7 mouse cellular contexts compared by ENCODE assay signal in genomic region chr12:111161943-111162311, GRCm38 (mm10). TPM values are rescaled to one million over a fixed set of nuclear protein-coding genes. Genes with fewer than 3 reads are reported as not detected.
DNase-seq lines count a peak whose midpoint lies in the region; ATAC-seq lines count a peak whose summit lies in the region.

No protein-coding gene starts in this region.

- H3K4me1 ChIP-seq in neural tube, embryonic 11.5 days (ENCODE audit: control insufficient read depth, insufficient read depth, low read length): peaks cover 13% of the 10 kb centered on the region
- H3K4me1 ChIP-seq in hindbrain, embryonic 13.5 days (replicated peaks): peaks cover 49% of the 10 kb centered on the region
- H3K4me1 ChIP-seq in limb, embryonic 15.5 days: peaks cover 34% of the 10 kb centered on the region

- 31% methylated on average over 7 of the region's 7 CpGs for WGBS in neural tube, embryonic 11.5 days
- 38% methylated on average over 7 of the region's 7 CpGs for WGBS in hindbrain, embryonic 13.5 days
- 38% methylated on average over 7 of the region's 7 CpGs for WGBS in limb, embryonic 15.5 days

- H3K36me3 ChIP-seq in neural tube, embryonic 11.5 days (ENCODE audit: control insufficient read depth, insufficient read depth, low read length): no peaks in the 10 kb centered on the region
- H3K36me3 ChIP-seq in hindbrain, embryonic 13.5 days: no peaks in the 10 kb centered on the region
- H3K36me3 ChIP-seq in limb, embryonic 15.5 days: no peaks in the 10 kb centered on the region

- no peak for DNase-seq in neural tube, embryonic 11.5 days (ENCODE audit: low spot score)
- DNase-seq in neural tube, embryonic 10.5 days (ENCODE audit: extremely low spot score, low spot score): no peak
- no peak for DNase-seq in right cerebral cortex, adult 2 months (ENCODE audit: low spot score in 2 of 2)
- no peak for DNase-seq in cerebellum, adult 18-20 months

- no peaks in the 10 kb centered on the region for H3K27me3 ChIP-seq in neural tube, embryonic 11.5 days (ENCODE audit: control insufficient read depth, insufficient read depth, low read length)
- no peaks in the 10 kb centered on the region for H3K27me3 ChIP-seq in hindbrain, embryonic 13.5 days
- no peaks in the 10 kb centered on the region for H3K27me3 ChIP-seq in limb, embryonic 15.5 days

- no peaks in the 10 kb centered on the region for H3K9me3 ChIP-seq in neural tube, embryonic 11.5 days (ENCODE audit: control insufficient read depth, low read length)
- no peaks in the 10 kb centered on the region for H3K9me3 ChIP-seq in hindbrain, embryonic 13.5 days
- no peaks in the 10 kb centered on the region for H3K9me3 ChIP-seq in limb, embryonic 15.5 days

- H3K9ac ChIP-seq in neural tube, embryonic 11.5 days (ENCODE audit: low read length): no peak overlapping the region
- H3K9ac ChIP-seq in hindbrain, embryonic 13.5 days: peak overlapping the region; percentile 64
- 0 out of 2 replicates have a peak overlapping the region, but pooled peaks have one; percentile 28 for H3K9ac ChIP-seq in limb, embryonic 15.5 days

- H3K4me2 ChIP-seq in neural tube, embryonic 11.5 days (ENCODE audit: low read depth): peak overlapping the region; percentile 34; the same call in 1 of the 2 replicates
- peak overlapping the region; percentile 52 for H3K4me2 ChIP-seq in hindbrain, embryonic 13.5 days
- peak overlapping the region; percentile 45 for H3K4me2 ChIP-seq in limb, embryonic 15.5 days

- H3K27ac ChIP-seq in neural tube, embryonic 11.5 days (ENCODE audit: low read depth, low read length): no peak overlapping the region
- H3K27ac ChIP-seq in hindbrain, embryonic 13.5 days: peak overlapping the region; percentile 95
- H3K27ac ChIP-seq in limb, embryonic 15.5 days: no peak overlapping the region

- no peak overlapping the region for H3K4me3 ChIP-seq in neural tube, embryonic 11.5 days (ENCODE audit: low read depth, low read length)
- peak overlapping the region; percentile 29 for H3K4me3 ChIP-seq in hindbrain, embryonic 13.5 days
- 0 out of 2 replicates have a peak overlapping the region, but pooled peaks have one; percentile 25 for H3K4me3 ChIP-seq in limb, embryonic 15.5 days

- no peak for ATAC-seq in neural tube, embryonic 11.5 days (ENCODE audit: insufficient read depth, low FRiP score, low TSS enrichment)
- ATAC-seq in hindbrain, embryonic 13.5 days (ENCODE audit: low FRiP score): 0 out of 2 replicates have a peak, but pooled peaks have one; percentile 1
- no peak for ATAC-seq in limb, embryonic 15.5 days (ENCODE audit: insufficient number of reproducible peaks, low FRiP score, low TSS enrichment, low read depth)
- no peak for ATAC-seq in cerebellum, adult (ENCODE audit: insufficient number of reproducible peaks, low FRiP score, low TSS enrichment)

RNA-seq across cellular contexts. Expression of gene Traf3, which starts 4.2 kb away (rescaled TPM):
- polyA plus RNA-seq in neural tube, embryonic 11.5 days (2014; fragmentation: Nextera tagmentation; extraction: Ambion mirVana): 15.4 and 16.2 TPM in 2 replicates
- 15.6 and 17.0 TPM in 2 replicates for polyA plus RNA-seq in hindbrain, embryonic 13.5 days (2015; fragmentation: Nextera tagmentation; extraction: Ambion mirVana)
- polyA plus RNA-seq in limb, embryonic 15.5 days (2015; fragmentation: Nextera tagmentation; extraction: Ambion mirVana): 9.0 and 11.5 TPM in 2 replicates

RNA-seq across cellular contexts. Expression of gene 4930595D18Rik, which starts 22.4 kb away (rescaled TPM):
- polyA plus RNA-seq in neural tube, embryonic 11.5 days (2014; fragmentation: Nextera tagmentation; extraction: Ambion mirVana): not detected in 2 replicates
- polyA plus RNA-seq in hindbrain, embryonic 13.5 days (2015; fragmentation: Nextera tagmentation; extraction: Ambion mirVana): 0.21 TPM in 1 of 2 replicates, not detected in the other
- polyA plus RNA-seq in limb, embryonic 15.5 days (2015; fragmentation: Nextera tagmentation; extraction: Ambion mirVana): not detected in 2 replicates
